Mouse (Mus musculus): ENCODE data around the gene Cmip.

DNA sequence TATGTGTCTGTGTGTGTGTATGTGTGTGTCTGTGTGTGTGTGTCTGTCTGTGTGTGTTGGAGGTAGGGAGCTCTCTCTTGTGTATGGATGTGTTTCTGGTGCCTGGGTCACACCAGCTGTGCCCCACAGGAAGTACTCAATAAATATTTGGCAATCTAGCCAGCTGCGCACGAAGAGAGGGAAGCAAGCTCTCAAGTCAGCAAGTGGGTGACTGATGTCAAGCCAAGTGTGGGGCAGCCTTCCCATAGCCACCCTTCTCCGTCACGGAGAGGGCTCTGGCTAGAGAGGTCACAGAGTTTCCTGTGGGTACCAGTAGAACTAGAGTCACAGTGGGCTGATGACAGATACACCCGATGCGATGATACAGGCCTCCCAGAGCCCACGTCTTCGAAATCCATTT, 110.6 kb downstream of the Cmip start:
- no peak for TF ChIP-seq CTCF (IDR thresholded peaks at IDR 0.05; ENCODE audit: control insufficient read depth, insufficient read depth, low read length)
- TF ChIP-seq POLR2A (IDR thresholded peaks at IDR 0.05; ENCODE audit: borderline replicate concordance, control insufficient read depth, low read depth, low read length): no peak

Measured in bone marrow, adult 2 months (tissue).